Mouse (Mus musculus): ENCODE measurements around the gene Usp53. TPM values are rescaled to one million over a fixed set of nuclear protein-coding genes. Genes with fewer than 3 reads are reported as not detected.
"Not testable (repeated sequence)": the region's sequence is repeated elsewhere in the genome, so short reads cannot be mapped to it uniquely, and the experiment has no call there.

Gene Usp53
- polyA plus RNA-seq, 1 experiment from 2014 or later, result 3.3 TPM

- DNase-seq (no peak), ATAC-seq (no peak)
- peaks cover 3% of the 10 kb centered on the region; the same call in 1 of the 2 replicates for H3K36me3 ChIP-seq (replicated peaks; ENCODE audit: insufficient read depth, low read length)
- H3K4me3 ChIP-seq (ENCODE audit: low read depth, low read length), result no peak overlapping the region
- H3K4me1 ChIP-seq (ENCODE audit: insufficient read depth), result no peaks in the 10 kb centered on the region
- no peak overlapping the region for H3K27ac ChIP-seq (ENCODE audit: low read depth)
- no peak overlapping the region for H3K4me2 ChIP-seq (ENCODE audit: low read depth, low read length)
- TF ChIP-seq CTCF (IDR thresholded peaks at IDR 0.05; ENCODE audit: low read depth), result no peak
- TF ChIP-seq EP300 (IDR thresholded peaks at IDR 0.05; ENCODE audit: low read depth), result no peak
- WGBS (ENCODE audit: insufficient replicate concordance), result 88% methylated on average over 9 of the region's 9 CpGs
- H3K27me3 ChIP-seq (ENCODE audit: insufficient read depth, low read length), result no peaks in the 10 kb centered on the region
- H3K9me3 ChIP-seq (ENCODE audit: low read length), result no peaks in the 10 kb centered on the region
- no peak overlapping the region for H3K9ac ChIP-seq (replicated peaks)
Observed at GRCm38 (mm10) chr3:122968391-122968790, 15.9 kb downstream of the Usp53 start.

GRCm38 (mm10) chr3:122964301-122964700 lies 20.0 kb downstream of the Usp53 start:
- no peaks in the 10 kb centered on the region for H3K9me3 ChIP-seq (ENCODE audit: low read length)
- ATAC-seq (no peak), DNase-seq (no peak)
- TF ChIP-seq CTCF (IDR thresholded peaks at IDR 0.05; ENCODE audit: low read depth) (no peak), EP300 (IDR thresholded peaks at IDR 0.05; ENCODE audit: low read depth) (no peak)
- no peak overlapping the region for H3K27ac ChIP-seq (ENCODE audit: low read depth)
- no peaks in the 10 kb centered on the region for H3K4me1 ChIP-seq (ENCODE audit: insufficient read depth)
- H3K4me3 ChIP-seq (ENCODE audit: low read depth, low read length), result no peak overlapping the region
- H3K27me3 ChIP-seq (ENCODE audit: insufficient read depth, low read length), result no peaks in the 10 kb centered on the region
- no peak overlapping the region for H3K4me2 ChIP-seq (ENCODE audit: low read depth, low read length)
- 52% methylated on average over 5 of the region's 5 CpGs for WGBS (ENCODE audit: insufficient replicate concordance)
- H3K36me3 ChIP-seq (replicated peaks; ENCODE audit: insufficient read depth, low read length), result peaks cover 6% of the 10 kb centered on the region; the same call in 1 of the 2 replicates
- H3K9ac ChIP-seq (replicated peaks), result no peak overlapping the region

GRCm38 (mm10) chr3:122950129-122950528 lies 34.2 kb downstream of the Usp53 start:
- no peak for DNase-seq
- no peak for ATAC-seq
- TF ChIP-seq CTCF (IDR thresholded peaks at IDR 0.05; ENCODE audit: low read depth), result no peak

GRCm38 (mm10) chr3:122943387-122943890 lies 40.9 kb downstream of the Usp53 start:
- whole genome bisulfite sequencing (ENCODE audit: insufficient replicate concordance), result 71% methylated on average over 6 of the region's 6 CpGs

More at GRCm38 (mm10) chr3:122950129-122950528, 34.2 kb downstream of the Usp53 start:
- no peak overlapping the region for H3K27ac ChIP-seq (ENCODE audit: low read depth)
- no peak overlapping the region for H3K4me3 ChIP-seq (ENCODE audit: low read depth, low read length)
- H3K9me3 ChIP-seq (ENCODE audit: low read length), result no peaks in the 10 kb centered on the region
- 84% methylated on average over 2 of the region's 2 CpGs for WGBS (ENCODE audit: insufficient replicate concordance)
- no peaks in the 10 kb centered on the region for H3K27me3 ChIP-seq (ENCODE audit: insufficient read depth, low read length)
- no peaks in the 10 kb centered on the region for H3K4me1 ChIP-seq (ENCODE audit: insufficient read depth)
- H3K36me3 ChIP-seq (replicated peaks; ENCODE audit: insufficient read depth, low read length), result peaks cover 19% of the 10 kb centered on the region
- no peak overlapping the region for H3K9ac ChIP-seq (replicated peaks)
- H3K4me2 ChIP-seq (ENCODE audit: low read depth, low read length), result no peak overlapping the region

GRCm38 (mm10) chr3:122939215-122939614 lies 45.1 kb downstream of the Usp53 start:
- 76% methylated on average over 2 of the region's 2 CpGs for WGBS (ENCODE audit: insufficient replicate concordance)
- no peak overlapping the region for H3K27ac ChIP-seq (ENCODE audit: low read depth)
- ATAC-seq, result no peak
- no peaks in the 10 kb centered on the region for H3K9me3 ChIP-seq (ENCODE audit: low read length)
- no peak for TF ChIP-seq EP300 (IDR thresholded peaks at IDR 0.05; ENCODE audit: low read depth)
- TF ChIP-seq CTCF (IDR thresholded peaks at IDR 0.05; ENCODE audit: low read depth), result peak; percentile 57
- no peak overlapping the region for H3K9ac ChIP-seq (replicated peaks)
- no peaks in the 10 kb centered on the region for H3K4me1 ChIP-seq (ENCODE audit: insufficient read depth)
- H3K4me3 ChIP-seq (ENCODE audit: low read depth, low read length), result no peak overlapping the region
- H3K27me3 ChIP-seq (ENCODE audit: insufficient read depth, low read length), result no peaks in the 10 kb centered on the region
- H3K36me3 ChIP-seq (replicated peaks; ENCODE audit: insufficient read depth, low read length), result 0 out of 2 replicates have a peak, but pooled peaks cover 11% of the 10 kb centered on the region
- H3K4me2 ChIP-seq (ENCODE audit: low read depth, low read length), result no peak overlapping the region
- DNase-seq, result no peak

More at GRCm38 (mm10) chr3:122943387-122943890, 40.9 kb downstream of the Usp53 start:
- no peak overlapping the region for H3K4me2 ChIP-seq (ENCODE audit: low read depth, low read length)
- no peak for TF ChIP-seq EP300 (IDR thresholded peaks at IDR 0.05; ENCODE audit: low read depth)
- no peak for TF ChIP-seq CTCF (IDR thresholded peaks at IDR 0.05; ENCODE audit: low read depth)
- H3K4me1 ChIP-seq (ENCODE audit: insufficient read depth), result no peaks in the 10 kb centered on the region
- no peak for ATAC-seq
- H3K27ac ChIP-seq (ENCODE audit: low read depth), result no peak overlapping the region
- no peak overlapping the region for H3K9ac ChIP-seq (replicated peaks)
- DNase-seq, result no peak
- no peaks in the 10 kb centered on the region for H3K36me3 ChIP-seq (replicated peaks; ENCODE audit: insufficient read depth, low read length)
- H3K9me3 ChIP-seq (ENCODE audit: low read length), result no peaks in the 10 kb centered on the region
- no peak overlapping the region for H3K4me3 ChIP-seq (ENCODE audit: low read depth, low read length)
- H3K27me3 ChIP-seq (ENCODE audit: insufficient read depth, low read length), result no peaks in the 10 kb centered on the region

GRCm38 (mm10) chr3:122937176-122937575 lies 47.1 kb downstream of the Usp53 start:
- WGBS (ENCODE audit: insufficient replicate concordance), result 80% methylated on average over 13 of the region's 13 CpGs
- not testable (repeated sequence) for H3K9me3 ChIP-seq (ENCODE audit: low read length); H3K4me2 ChIP-seq (ENCODE audit: low read depth, low read length); H3K27me3 ChIP-seq (ENCODE audit: insufficient read depth, low read length); H3K27ac ChIP-seq (ENCODE audit: low read depth); ATAC-seq; H3K4me1 ChIP-seq (ENCODE audit: insufficient read depth); H3K4me3 ChIP-seq (ENCODE audit: low read depth, low read length); DNase-seq; H3K9ac ChIP-seq (replicated peaks)
- peaks cover 16% of the 10 kb centered on the region; the same call in 1 of the 2 replicates for H3K36me3 ChIP-seq (replicated peaks; ENCODE audit: insufficient read depth, low read length)

GRCm38 (mm10) chr3:122932466-122932865 lies 51.8 kb downstream of the Usp53 start:
- no peak for TF ChIP-seq EP300 (IDR thresholded peaks at IDR 0.05; ENCODE audit: low read depth)
- no peak for TF ChIP-seq CTCF (IDR thresholded peaks at IDR 0.05; ENCODE audit: low read depth)
- H3K4me3 ChIP-seq (ENCODE audit: low read depth, low read length), result no peak overlapping the region
- no peak overlapping the region for H3K4me2 ChIP-seq (ENCODE audit: low read depth, low read length)
- DNase-seq (no peak), ATAC-seq (no peak)
- no peak overlapping the region for H3K9ac ChIP-seq (replicated peaks)
- no peaks in the 10 kb centered on the region for H3K4me1 ChIP-seq (ENCODE audit: insufficient read depth)
- no peaks in the 10 kb centered on the region for H3K27me3 ChIP-seq (ENCODE audit: insufficient read depth, low read length)
- 75% methylated on average over 1 of the region's 1 CpGs for WGBS (ENCODE audit: insufficient replicate concordance)
- H3K9me3 ChIP-seq (ENCODE audit: low read length), result no peaks in the 10 kb centered on the region
- H3K27ac ChIP-seq (ENCODE audit: low read depth), result no peak overlapping the region
- peaks cover 16% of the 10 kb centered on the region; the same call in 1 of the 2 replicates for H3K36me3 ChIP-seq (replicated peaks; ENCODE audit: insufficient read depth, low read length)
